Mouse (Mus musculus): ENCODE results near the gene Zbtb42. TPM values are rescaled to one million over a fixed set of nuclear protein-coding genes. Genes with fewer than 3 reads are reported as not detected.

The Zbtb42 gene
- 7.7 and 19.2 TPM in 2 replicates for polyA plus RNA-seq (2012; rRNA removed; ENCODE audit: low replicate concordance)

GRCm38 (mm10) chr12:112678555-112679026 lies at the start of gene Zbtb42:
Zbtb42 (plus strand) TSS chr12:112678828.

GRCm38 (mm10) chr12:112644180-112644854 lies 34.3 kb upstream of the Zbtb42 start, which contains the start of gene Siva1:
Siva1 (plus strand) TSS chr12:112644679.

GRCm38 (mm10) chr12:112674132-112675011 lies 4.3 kb upstream of the Zbtb42 start, which contains the start of gene Akt1:
Akt1 (minus strand) TSS chr12:112674884.

GRCm38 (mm10) chr12:112720216-112720615 lies 41.6 kb downstream of the Zbtb42 start, which contains the start of gene Cep170b:
Cep170b (plus strand) TSS chr12:112720455.

Other genes starting within 250 kb of the Zbtb42 start
- gene A530016L24Rik, start 189.4 kb upstream of the Zbtb42 start, polyA plus RNA-seq (2012; rRNA removed; ENCODE audit: low replicate concordance): 206 and 328 TPM in 2 replicates
- gene Tmem179, start 162.1 kb upstream of the Zbtb42 start, polyA plus RNA-seq (2012; rRNA removed; ENCODE audit: low replicate concordance): 0.46 and 1.2 TPM in 2 replicates
- gene Inf2, start 90.0 kb upstream of the Zbtb42 start, polyA plus RNA-seq (2012; rRNA removed; ENCODE audit: low replicate concordance): 41.8 and 55.4 TPM in 2 replicates
- 3.8 and 4.1 TPM in 2 replicates for gene Adssl1, start 58.8 kb upstream of the Zbtb42 start, polyA plus RNA-seq (2012; rRNA removed; ENCODE audit: low replicate concordance)
- 29.3 and 62.9 TPM in 2 replicates for gene Siva1, start 34.1 kb upstream of the Zbtb42 start, polyA plus RNA-seq (2012; rRNA removed; ENCODE audit: low replicate concordance)
- 114 and 224 TPM in 2 replicates for gene Akt1, start 3.9 kb upstream of the Zbtb42 start, polyA plus RNA-seq (2012; rRNA removed; ENCODE audit: low replicate concordance)
- gene Cep170b, start 41.6 kb downstream of the Zbtb42 start, polyA plus RNA-seq (2012; rRNA removed; ENCODE audit: low replicate concordance): 13.5 and 57.5 TPM in 2 replicates
- gene Pld4, start 81.8 kb downstream of the Zbtb42 start, polyA plus RNA-seq (2012; rRNA removed; ENCODE audit: low replicate concordance): 79.4 and 110 TPM in 2 replicates
- gene Ahnak2, start 123.8 kb downstream of the Zbtb42 start, polyA plus RNA-seq (2012; rRNA removed; ENCODE audit: low replicate concordance): 16.4 and 31.6 TPM in 2 replicates
- 2.2 and 7.1 TPM in 2 replicates for gene Clba1, start 130.1 kb downstream of the Zbtb42 start, polyA plus RNA-seq (2012; rRNA removed; ENCODE audit: low replicate concordance)
- gene Cdca4, start 150.6 kb downstream of the Zbtb42 start, polyA plus RNA-seq (2012; rRNA removed; ENCODE audit: low replicate concordance): 11.3 and 32.5 TPM in 2 replicates
- 6.0 and 8.0 TPM in 2 replicates for gene Gpr132, start 189.4 kb downstream of the Zbtb42 start, polyA plus RNA-seq (2012; rRNA removed; ENCODE audit: low replicate concordance)